Mouse (Mus musculus) heart, postnatal 10 days (tissue): ENCODE results near the gene Slc6a11. TPM values are rescaled to one million over a fixed set of nuclear protein-coding genes. Genes with fewer than 3 reads are reported as not detected.

Experiments
- DNase-seq, 2 experiments: peaks; one replicate each; pipeline ENCODE4 v3.0.0; 2021
- intact Hi-C: fragments of 180-260 bp; cut with DNase I; formaldehyde crosslinking; loops from one replicate; pipeline ENCODE4 v1.15.1; 2025
- total RNA-seq, 2 experiments: library from RNA; stranded (reverse); gene quantifications; 2 replicates each; pipeline ENCODE4 v1.2.3; 2021

Slc6a11 gene
- total RNA-seq, 2 experiments from 2014 or later, result not detected

GRCm38 (mm10) chr6:114297260-114298002, 166.4 kb downstream of the Slc6a11 start:
- intact Hi-C loops, result no loop called here
- DNase-seq, result no peak

Other genes with a start within 250 kb of the Slc6a11 start
- under 1 TPM; 0.55 TPM for gene Atp2b2, start 88.6 kb upstream of the Slc6a11 start, total RNA-seq
- gene Slc6a1, start 151.4 kb downstream of the Slc6a11 start, total RNA-seq, result under 1 TPM; 0.10 to 0.20 TPM